Mouse (Mus musculus) megakaryocyte, adult 5-6 weeks (primary cell): Measurements from ENCODE around the gene Ctrc. TPM values are rescaled to one million over a fixed set of nuclear protein-coding genes. Genes with fewer than 3 reads are reported as not detected.
"Not testable (repeated sequence)": the region's sequence is repeated elsewhere in the genome, so short reads cannot be mapped to it uniquely, and the experiment has no call there.

Experiments used
- ATAC-seq: 2 replicates; pipeline ENCODE4 v1.8.0; 2016; ENCODE audit warnings: mild to moderate bottlenecking, inconsistent platforms; ENCODE audit not compliant: poor library complexity, severe bottlenecking
- total RNA-seq, 2 experiments: library from RNA; stranded (forward) in 1 of 2; stranded (reverse) in 1 of 2; fragments of 153-499, 151-499 nt in 1 of 2; fragments of 221-1000, 200-1000 nt in 1 of 2; gene quantifications; 2 replicates each; pipeline versions ENCODE4 v1.2.3 to v1.2.4; 2015 to 2017

Ctrc gene
- total RNA-seq, 2 experiments from 2014 or later, result not detected

GRCm38 (mm10) chr4:141790524-141790990 lies 55.6 kb downstream of the Ctrc start, which contains the start of gene Dnajc16:
Dnajc16 (minus strand) TSS chr4:141790931.
- peak; percentile 75 for ATAC-seq

- ATAC-seq, result no peak
Measured at GRCm38 (mm10) chr4:141789564-141790218, 56.5 kb downstream of the Ctrc start.

GRCm38 (mm10) chr4:141787462-141787861 lies 58.7 kb downstream of the Ctrc start:
- no peak for ATAC-seq

GRCm38 (mm10) chr4:141787046-141787445 lies 59.1 kb downstream of the Ctrc start:
- no peak for ATAC-seq

GRCm38 (mm10) chr4:141786141-141786540 lies 60.0 kb downstream of the Ctrc start:
- ATAC-seq, result no peak

GRCm38 (mm10) chr4:141784835-141785234 lies 61.3 kb downstream of the Ctrc start:
- no peak for ATAC-seq

GRCm38 (mm10) chr4:141781201-141781985 lies 64.8 kb downstream of the Ctrc start:
- no peak for ATAC-seq

- ATAC-seq, result no peak
Measured at GRCm38 (mm10) chr4:141779828-141780227, 66.3 kb downstream of the Ctrc start.

- ATAC-seq, result not testable (repeated sequence)
Measured at GRCm38 (mm10) chr4:141773019-141773418, 73.1 kb downstream of the Ctrc start.

- no peak for ATAC-seq
Measured at GRCm38 (mm10) chr4:141771823-141772222, 74.3 kb downstream of the Ctrc start.

GRCm38 (mm10) chr4:141769501-141770160 lies 76.5 kb downstream of the Ctrc start:
- ATAC-seq, result no peak

GRCm38 (mm10) chr4:141767353-141768036 lies 78.7 kb downstream of the Ctrc start:
- no peak for ATAC-seq

- no peak for ATAC-seq
Measured at GRCm38 (mm10) chr4:141766668-141767352, 79.3 kb downstream of the Ctrc start.

- ATAC-seq, result peak; percentile 82
Measured at GRCm38 (mm10) chr4:141766316-141766667, 79.9 kb downstream of the Ctrc start.

GRCm38 (mm10) chr4:141765008-141765407 lies 81.2 kb downstream of the Ctrc start:
- no peak for ATAC-seq

Other genes with a start within 250 kb of the Ctrc start
- gene Fblim1, start 240.3 kb downstream of the Ctrc start, total RNA-seq (2015), result not detected in 2 replicates
- not detected in 2 replicates for gene Fblim1, start 240.3 kb downstream of the Ctrc start, total RNA-seq (2017)
- 0.16 TPM in 1 of 2 replicates, not detected in the other for gene Tmem82, start 227.7 kb downstream of the Ctrc start, total RNA-seq (2015)
- gene Tmem82, start 227.7 kb downstream of the Ctrc start, total RNA-seq (2017), result 0.26 TPM in 1 of 2 replicates, not detected in the other
- gene Slc25a34, start 222.5 kb downstream of the Ctrc start, total RNA-seq (2015), result not detected in 2 replicates
- not detected in 2 replicates for gene Slc25a34, start 222.5 kb downstream of the Ctrc start, total RNA-seq (2017)
- 11.1 and 14.9 TPM in 2 replicates for gene Plekhm2, start 181.5 kb downstream of the Ctrc start, total RNA-seq (2015)
- 10.4 and 11.1 TPM in 2 replicates for gene Plekhm2, start 181.5 kb downstream of the Ctrc start, total RNA-seq (2017)
- 26.8 and 33.7 TPM in 2 replicates for gene Rsc1a1, start 160.8 kb downstream of the Ctrc start, total RNA-seq (2015)
- 9.5 and 16.2 TPM in 2 replicates for gene Rsc1a1, start 160.8 kb downstream of the Ctrc start, total RNA-seq (2017)
- gene Ddi2, start 122.9 kb downstream of the Ctrc start, total RNA-seq (2015), result 25.2 and 29.1 TPM in 2 replicates
- 37.6 and 47.1 TPM in 2 replicates for gene Ddi2, start 122.9 kb downstream of the Ctrc start, total RNA-seq (2017)
- gene Agmat, start 99.7 kb downstream of the Ctrc start, total RNA-seq (2015), result not detected in 2 replicates
- not detected in 2 replicates for gene Agmat, start 99.7 kb downstream of the Ctrc start, total RNA-seq (2017)
- 4.2 and 5.0 TPM in 2 replicates for gene Dnajc16, start 55.4 kb downstream of the Ctrc start, total RNA-seq (2015)
- 5.6 and 6.1 TPM in 2 replicates for gene Dnajc16, start 55.4 kb downstream of the Ctrc start, total RNA-seq (2017)
- gene Casp9, start 52.7 kb downstream of the Ctrc start, total RNA-seq (2015), result 14.9 and 16.3 TPM in 2 replicates
- 17.3 and 22.1 TPM in 2 replicates for gene Casp9, start 52.7 kb downstream of the Ctrc start, total RNA-seq (2017)
- not detected in 2 replicates for gene Cela2a, start 20.2 kb downstream of the Ctrc start, total RNA-seq (2015)
- gene Cela2a, start 20.2 kb downstream of the Ctrc start, total RNA-seq (2017), result not detected in 2 replicates
- 77.1 and 79.0 TPM in 2 replicates for gene Efhd2, start 28.6 kb upstream of the Ctrc start, total RNA-seq (2015)
- 79.7 and 97.2 TPM in 2 replicates for gene Efhd2, start 28.6 kb upstream of the Ctrc start, total RNA-seq (2017)
- 0.41 TPM in 1 of 2 replicates, not detected in the other for gene Fhad1, start 168.7 kb upstream of the Ctrc start, total RNA-seq (2015)
- gene Fhad1, start 168.7 kb upstream of the Ctrc start, total RNA-seq (2017), result 0.41 TPM in 1 of 2 replicates, not detected in the other
- gene Tmem51, start 237.9 kb upstream of the Ctrc start, total RNA-seq (2015), result 16.8 and 18.7 TPM in 2 replicates
- gene Tmem51, start 237.9 kb upstream of the Ctrc start, total RNA-seq (2017), result 13.5 and 18.7 TPM in 2 replicates